Mouse (Mus musculus): Measurements from ENCODE around the gene Kremen1. TPM values are rescaled to one million over a fixed set of nuclear protein-coding genes. Genes with fewer than 3 reads are reported as not detected.

Gene Kremen1
- polyA plus RNA-seq, 1 experiment from 2014 or later, result 16.5 TPM

DNA sequence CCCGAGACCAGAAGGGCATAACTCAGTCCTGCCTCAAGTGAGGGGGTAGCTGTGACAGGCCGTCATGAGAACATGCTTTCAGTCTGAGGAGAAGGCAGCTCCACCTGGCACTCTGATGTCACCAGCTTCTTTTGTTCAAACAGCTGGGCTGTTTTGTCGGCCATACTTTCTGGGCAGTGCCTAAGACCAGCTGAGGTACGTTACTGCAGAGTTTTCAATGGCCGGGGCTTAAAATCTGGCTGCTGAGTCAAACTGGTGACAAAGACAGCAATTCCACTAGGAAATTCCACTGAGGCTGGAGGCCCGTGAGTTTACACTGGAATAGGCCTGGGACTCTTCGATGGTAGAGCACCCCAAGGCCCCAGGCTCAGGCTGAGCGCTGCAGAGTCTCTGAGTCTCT is 84.7 kb downstream of the Kremen1 start:
- Histone ChIP-seq H3K27ac (replicated peaks) (peak overlapping the region; percentile 30; the same call in 1 of the 2 replicates), H3K4me1 (peaks cover 39% of the 10 kb centered on the region), H3K9me3 (no peaks in the 10 kb centered on the region), H3K36me3 (replicated peaks) (no peaks in the 10 kb centered on the region), H3K27me3 (replicated peaks; ENCODE audit: low read depth, poor library complexity, severe bottlenecking) (peaks cover 20% of the 10 kb centered on the region), H3K4me3 (no peak overlapping the region)
- 74% methylated on average over 8 of the region's 8 CpGs for WGBS
- no peak for DNase-seq (ENCODE audit: low spot score)

DNA sequence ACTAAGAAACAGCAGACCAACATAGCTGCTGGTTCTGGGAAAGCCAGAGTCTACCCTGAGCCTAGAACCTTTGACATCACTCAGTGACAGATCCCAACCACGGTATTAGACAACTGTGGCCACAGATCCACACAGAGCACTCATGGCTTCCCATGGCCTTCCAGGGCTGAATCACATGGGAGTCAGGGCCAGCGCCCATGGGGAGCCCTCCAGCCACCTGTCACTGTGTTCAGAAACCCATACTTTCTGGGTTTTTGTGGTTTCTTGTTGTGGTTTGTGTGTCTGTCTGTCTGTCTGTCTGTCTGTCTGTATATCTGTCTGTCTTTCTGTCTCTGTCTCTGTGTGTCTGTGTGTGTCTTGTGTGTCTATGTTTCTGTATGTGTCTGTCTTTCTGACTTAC is 85.5 kb downstream of the Kremen1 start:
- no peaks in the 10 kb centered on the region for H3K9me3 ChIP-seq
- 90% methylated on average over 2 of the region's 2 CpGs for WGBS
- DNase-seq (ENCODE audit: low spot score), result no peak

DNA sequence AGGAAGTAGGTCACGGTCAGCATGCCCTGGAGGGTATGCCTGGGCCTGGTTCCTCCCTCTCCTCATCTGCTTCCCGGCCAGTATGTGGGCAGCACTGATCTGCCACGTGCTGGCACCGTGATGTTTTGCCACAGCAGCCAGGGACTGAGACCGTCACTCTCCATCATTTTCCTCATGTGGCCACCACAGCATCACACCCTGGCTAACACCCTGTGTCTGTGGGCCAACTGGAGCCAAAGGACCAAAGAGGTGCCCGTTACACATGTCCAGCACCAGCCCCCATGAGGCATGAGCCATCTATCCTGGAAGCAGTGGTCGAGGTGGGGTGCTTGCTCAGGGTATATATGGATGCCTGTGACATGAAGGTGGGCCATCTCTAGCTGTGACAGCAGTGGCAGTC is 86.2 kb downstream of the Kremen1 start:
- DNase-seq (ENCODE audit: low spot score), result no peak
- H3K36me3 ChIP-seq (replicated peaks), result no peaks in the 10 kb centered on the region
- no peaks in the 10 kb centered on the region for H3K9me3 ChIP-seq
- H3K27ac ChIP-seq (replicated peaks), result no peak overlapping the region
- no peak overlapping the region for H3K4me3 ChIP-seq
- H3K4me1 ChIP-seq, result peaks cover 39% of the 10 kb centered on the region
- 84% methylated on average over 7 of the region's 7 CpGs for WGBS
- peaks cover 16% of the 10 kb centered on the region for H3K27me3 ChIP-seq (replicated peaks; ENCODE audit: low read depth, poor library complexity, severe bottlenecking)

More for the DNA sequence above, 85.5 kb downstream of the Kremen1 start:
- H3K4me3 ChIP-seq, result no peak overlapping the region
- no peaks in the 10 kb centered on the region for H3K36me3 ChIP-seq (replicated peaks)
- peaks cover 39% of the 10 kb centered on the region for H3K4me1 ChIP-seq
- H3K27me3 ChIP-seq (replicated peaks; ENCODE audit: low read depth, poor library complexity, severe bottlenecking), result peaks cover 20% of the 10 kb centered on the region
- no peak overlapping the region for H3K27ac ChIP-seq (replicated peaks)

DNA sequence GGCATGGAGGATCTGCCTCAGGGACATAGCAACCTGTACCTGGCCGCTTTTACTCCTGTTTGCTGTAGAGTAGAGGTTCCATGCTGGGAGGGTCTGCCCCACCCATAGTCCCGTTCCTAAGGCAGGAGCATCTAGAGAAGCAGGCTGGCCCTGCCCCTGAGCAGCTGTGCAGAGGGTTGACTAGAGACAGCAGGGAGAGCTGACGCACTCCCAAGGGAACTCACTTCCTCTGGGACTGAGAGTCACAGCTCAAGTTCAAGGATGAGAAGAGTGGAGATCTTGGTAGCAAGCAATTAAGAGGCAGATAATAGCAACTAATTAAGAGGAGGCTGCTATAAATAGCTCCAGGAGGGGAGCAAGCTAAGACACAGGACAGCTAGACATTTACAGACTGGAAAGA is 88.5 kb downstream of the Kremen1 start:
- Histone ChIP-seq H3K27ac (replicated peaks) (no peak overlapping the region), H3K36me3 (replicated peaks) (no peaks in the 10 kb centered on the region), H3K4me3 (no peak overlapping the region), H3K4me1 (peaks cover 24% of the 10 kb centered on the region), H3K27me3 (replicated peaks; ENCODE audit: low read depth, poor library complexity, severe bottlenecking) (no peaks in the 10 kb centered on the region; the same call in 1 of the 2 replicates), H3K9me3 (no peaks in the 10 kb centered on the region)
- no peak for DNase-seq (ENCODE audit: low spot score)
- 59% methylated on average over 3 of the region's 3 CpGs for WGBS

DNA sequence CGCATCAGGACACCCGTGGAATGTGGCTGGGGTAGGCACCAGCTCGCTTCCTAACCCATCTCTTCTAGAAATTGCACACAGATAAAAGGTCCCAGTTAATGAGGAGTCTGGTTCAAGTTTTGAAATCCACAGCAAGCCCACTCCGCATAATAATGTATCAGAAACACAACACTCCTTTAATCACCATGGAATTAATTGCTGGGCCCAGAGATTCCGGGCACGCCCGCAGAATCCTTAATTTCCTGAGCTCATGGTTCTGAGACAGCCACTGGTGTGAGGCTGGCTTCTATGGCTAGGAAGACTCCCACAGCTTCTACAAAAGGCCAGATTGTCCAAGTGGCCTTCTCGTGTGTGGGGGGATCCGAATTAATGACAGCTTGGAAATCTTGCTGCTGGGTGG is 94.0 kb downstream of the Kremen1 start:
- Histone ChIP-seq H3K27me3 (replicated peaks; ENCODE audit: low read depth, poor library complexity, severe bottlenecking) (peaks cover 14% of the 10 kb centered on the region; the same call in 1 of the 2 replicates), H3K9me3 (no peaks in the 10 kb centered on the region), H3K4me3 (no peak overlapping the region), H3K27ac (replicated peaks) (0 out of 2 replicates have a peak overlapping the region, but pooled peaks have one; percentile 46), H3K4me1 (peaks cover 44% of the 10 kb centered on the region), H3K36me3 (replicated peaks) (no peaks in the 10 kb centered on the region)
- no peak for DNase-seq (ENCODE audit: low spot score)
- WGBS, result 82% methylated on average over 9 of the region's 9 CpGs

DNA sequence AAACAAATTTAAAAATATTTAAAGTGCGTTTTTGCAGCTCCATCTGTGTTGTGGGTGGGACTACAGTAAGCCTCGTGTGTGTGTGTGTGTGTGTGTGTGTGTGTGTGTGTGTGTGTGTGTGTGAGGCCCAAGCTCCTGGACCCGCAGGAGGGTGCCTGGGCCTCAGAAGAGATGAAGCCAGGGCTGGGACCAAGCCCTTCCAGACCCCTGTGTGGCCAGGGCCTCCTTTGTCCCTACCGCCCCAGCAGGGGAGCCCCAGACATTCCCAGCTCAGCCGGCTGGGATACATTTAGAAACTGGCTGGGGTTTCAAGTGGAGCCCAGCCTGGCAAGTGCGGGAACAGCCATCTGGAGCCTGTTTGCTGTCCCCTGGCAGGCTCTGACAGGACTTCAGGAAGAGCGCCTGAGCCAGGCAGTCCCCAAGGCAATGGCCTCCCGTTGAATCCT is 95.9 kb downstream of the Kremen1 start:
- peaks cover 5% of the 10 kb centered on the region; the same call in 1 of the 2 replicates for H3K9me3 ChIP-seq
- peaks cover 14% of the 10 kb centered on the region; the same call in 1 of the 2 replicates for H3K27me3 ChIP-seq (replicated peaks; ENCODE audit: low read depth, poor library complexity, severe bottlenecking)
- 18% methylated on average over 8 of the region's 8 CpGs for WGBS
- peak overlapping the region; percentile 84 for H3K27ac ChIP-seq (replicated peaks)
- no peak overlapping the region for H3K4me3 ChIP-seq
- no peaks in the 10 kb centered on the region for H3K36me3 ChIP-seq (replicated peaks)
- peak; percentile 79 for DNase-seq (ENCODE audit: low spot score)
- peaks cover 44% of the 10 kb centered on the region for H3K4me1 ChIP-seq

DNA sequence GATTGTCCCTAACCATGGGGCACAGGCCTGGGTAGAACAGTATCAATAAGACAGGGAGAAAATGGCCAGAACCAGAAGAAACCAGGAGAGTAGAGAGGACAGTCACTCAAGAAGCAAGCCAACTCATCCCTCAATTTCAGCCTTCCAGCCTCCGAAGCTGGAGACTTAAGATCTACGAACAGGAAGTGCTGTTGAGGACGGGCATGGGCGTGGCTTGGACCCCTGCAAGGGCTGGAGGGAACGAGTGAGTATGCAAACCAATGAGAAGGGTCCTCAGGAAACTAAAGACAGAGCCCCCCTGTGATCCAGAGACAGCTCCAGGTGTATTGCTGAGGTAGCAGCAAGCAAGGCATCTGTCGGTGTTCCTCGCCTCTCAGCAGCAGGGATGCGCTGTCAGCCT is 97.0 kb downstream of the Kremen1 start:
- H3K4me1 ChIP-seq, result peaks cover 44% of the 10 kb centered on the region
- H3K9me3 ChIP-seq, result peaks cover 5% of the 10 kb centered on the region; the same call in 1 of the 2 replicates
- DNase-seq (ENCODE audit: low spot score), result no peak
- peaks cover 14% of the 10 kb centered on the region; the same call in 1 of the 2 replicates for H3K27me3 ChIP-seq (replicated peaks; ENCODE audit: low read depth, poor library complexity, severe bottlenecking)
- H3K4me3 ChIP-seq, result no peak overlapping the region
- WGBS, result 13% methylated on average over 8 of the region's 8 CpGs
- H3K27ac ChIP-seq (replicated peaks), result peak overlapping the region; percentile 84
- no peaks in the 10 kb centered on the region for H3K36me3 ChIP-seq (replicated peaks)

DNA sequence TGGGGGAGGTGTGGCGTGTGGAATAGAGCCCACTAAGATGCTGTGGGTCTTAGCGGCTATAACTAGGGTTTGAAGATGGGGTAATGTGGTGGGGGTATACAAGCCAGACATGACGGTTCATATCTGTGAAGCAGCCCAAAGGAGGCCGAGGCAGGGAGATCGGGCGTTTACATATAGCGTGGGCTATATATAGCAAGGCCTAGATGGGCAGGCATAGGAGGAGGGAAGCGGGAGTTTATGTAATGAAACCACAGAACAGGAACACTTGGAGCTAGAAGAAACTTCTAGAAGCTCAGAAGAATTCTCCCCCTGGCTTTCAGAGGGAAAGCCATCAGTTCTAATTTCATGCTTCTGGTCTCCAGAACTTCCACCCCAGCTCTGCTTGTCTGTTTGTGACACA is 97.9 kb downstream of the Kremen1 start:
- WGBS, result 94% methylated on average over 8 of the region's 8 CpGs
- no peak overlapping the region for H3K27ac ChIP-seq (replicated peaks)
- H3K4me1 ChIP-seq, result peaks cover 44% of the 10 kb centered on the region
- no peak for DNase-seq (ENCODE audit: low spot score)
- peaks cover 14% of the 10 kb centered on the region; the same call in 1 of the 2 replicates for H3K27me3 ChIP-seq (replicated peaks; ENCODE audit: low read depth, poor library complexity, severe bottlenecking)
- no peaks in the 10 kb centered on the region for H3K36me3 ChIP-seq (replicated peaks)
- no peak overlapping the region for H3K4me3 ChIP-seq
- H3K9me3 ChIP-seq, result peaks cover 5% of the 10 kb centered on the region; the same call in 1 of the 2 replicates

DNA sequence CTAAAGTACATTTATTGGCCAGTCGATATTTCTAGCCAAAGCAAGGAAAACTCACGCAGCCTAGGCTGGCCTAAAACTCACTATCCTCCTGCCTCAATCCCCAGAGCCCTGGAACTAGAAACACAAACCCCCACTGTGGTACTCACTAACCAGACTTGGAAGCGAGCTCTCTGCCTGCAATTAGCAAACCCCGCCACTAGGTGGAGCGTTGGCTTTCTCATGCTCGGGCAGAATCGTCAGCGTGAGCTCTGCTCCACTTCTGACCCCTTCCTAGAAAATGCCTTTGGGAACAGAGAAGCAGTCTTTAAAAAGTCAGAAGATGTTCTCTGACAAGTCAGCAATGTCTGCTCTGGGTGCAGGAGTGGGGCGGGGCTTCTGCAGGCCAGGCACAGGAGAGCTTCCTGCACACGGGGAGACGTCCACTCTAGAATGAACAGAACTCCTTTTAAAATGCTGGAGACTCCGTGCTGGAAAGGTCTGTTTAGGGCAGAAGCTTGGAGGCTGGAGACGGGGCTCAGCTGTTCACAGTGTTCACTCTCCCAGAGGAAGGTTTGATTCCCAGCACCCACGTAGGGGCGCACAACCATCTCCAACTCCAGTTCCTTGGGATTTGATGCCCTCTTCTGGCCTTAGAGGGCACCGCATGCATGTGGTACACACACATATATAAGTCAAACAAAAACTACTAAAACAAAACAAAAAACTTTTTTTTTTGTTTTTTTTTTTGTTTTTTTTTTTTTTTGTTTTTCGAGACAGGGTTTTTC is 100.5 kb downstream of the Kremen1 start:
- peak; percentile 61 for DNase-seq (ENCODE audit: low spot score)
- 72% methylated on average over 17 of the region's 17 CpGs for WGBS
- Histone ChIP-seq H3K27ac (replicated peaks) (no peak overlapping the region), H3K36me3 (replicated peaks) (no peaks in the 10 kb centered on the region), H3K4me1 (peaks cover 42% of the 10 kb centered on the region), H3K27me3 (replicated peaks; ENCODE audit: low read depth, poor library complexity, severe bottlenecking) (peaks cover 18% of the 10 kb centered on the region; the same call in 1 of the 2 replicates), H3K4me3 (no peak overlapping the region), H3K9me3 (peaks cover 5% of the 10 kb centered on the region; the same call in 1 of the 2 replicates)

DNA sequence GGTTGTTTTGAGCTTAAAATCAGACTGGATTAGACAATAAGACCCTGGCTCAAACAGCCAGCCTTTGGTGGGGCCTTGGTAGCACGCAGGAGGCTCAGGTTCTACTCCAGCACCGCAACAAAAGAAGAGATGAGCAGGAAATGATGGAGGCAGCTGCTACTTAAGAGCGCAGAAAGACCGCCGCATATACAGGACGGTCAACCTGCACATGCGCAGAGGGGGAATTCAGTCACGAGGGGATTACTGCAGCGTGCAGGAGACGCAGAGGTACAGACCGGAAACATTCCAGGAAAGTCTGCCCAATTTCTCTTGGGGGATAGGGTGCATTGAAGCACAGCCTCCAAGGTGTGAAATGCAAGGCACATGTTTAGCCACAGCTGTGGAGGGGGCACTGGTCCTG is 103.3 kb downstream of the Kremen1 start:
- H3K4me1 ChIP-seq, result peaks cover 35% of the 10 kb centered on the region
- WGBS, result 90% methylated on average over 11 of the region's 11 CpGs
- H3K9me3 ChIP-seq, result peaks cover 5% of the 10 kb centered on the region; the same call in 1 of the 2 replicates

DNA sequence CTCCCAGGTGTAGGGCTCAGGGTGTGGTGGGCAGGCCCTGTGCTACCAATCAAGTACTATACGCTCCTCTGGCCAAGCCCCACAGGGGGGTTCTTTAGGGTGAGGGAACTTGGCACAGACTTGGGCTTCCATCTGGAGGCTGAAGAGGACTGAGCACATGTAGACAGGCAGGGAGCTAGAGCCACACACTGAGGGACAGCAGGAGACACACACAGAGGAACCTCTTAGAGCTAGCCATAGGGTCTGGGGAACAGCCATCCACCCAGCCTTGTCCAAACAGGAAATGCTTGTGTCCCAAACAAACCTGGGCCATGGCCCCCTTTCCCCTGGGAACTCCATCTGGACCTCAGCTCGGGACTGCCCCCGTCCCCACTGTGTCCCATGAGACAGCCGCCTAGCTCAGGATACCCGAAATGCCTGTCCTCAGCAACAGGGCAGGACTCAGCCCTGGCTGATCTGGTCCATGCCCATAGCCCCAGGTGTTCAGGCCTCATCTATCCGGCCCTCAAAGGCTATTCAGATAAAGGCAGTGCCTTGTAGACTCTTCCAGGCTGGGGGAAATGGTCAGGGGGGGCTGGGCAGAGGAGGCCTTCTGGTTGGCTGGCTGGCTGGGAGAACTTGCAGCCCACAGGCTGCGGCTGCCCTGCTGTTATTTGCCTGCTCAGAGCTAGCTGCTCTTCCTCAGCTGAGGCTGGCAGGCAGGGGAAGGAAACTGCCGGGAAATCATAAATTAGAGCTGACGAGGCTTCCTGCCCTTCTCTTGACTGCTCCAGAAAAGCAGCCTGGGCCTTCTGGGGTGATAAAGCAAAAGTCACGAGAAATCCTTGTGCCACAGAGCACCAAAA is 106.2 kb downstream of the Kremen1 start:
- Histone ChIP-seq H3K4me1 (peaks cover 59% of the 10 kb centered on the region), H3K27ac (replicated peaks) (no peak overlapping the region; the same call in 1 of the 2 replicates)
- 41% methylated on average over 10 of the region's 10 CpGs for WGBS

More for the DNA sequence above, 103.3 kb downstream of the Kremen1 start:
- no peak overlapping the region for H3K4me3 ChIP-seq
- peaks cover 23% of the 10 kb centered on the region for H3K27me3 ChIP-seq (replicated peaks; ENCODE audit: low read depth, poor library complexity, severe bottlenecking)
- H3K27ac ChIP-seq (replicated peaks), result no peak overlapping the region
- H3K36me3 ChIP-seq (replicated peaks), result no peaks in the 10 kb centered on the region
- no peak for DNase-seq (ENCODE audit: low spot score)

DNA sequence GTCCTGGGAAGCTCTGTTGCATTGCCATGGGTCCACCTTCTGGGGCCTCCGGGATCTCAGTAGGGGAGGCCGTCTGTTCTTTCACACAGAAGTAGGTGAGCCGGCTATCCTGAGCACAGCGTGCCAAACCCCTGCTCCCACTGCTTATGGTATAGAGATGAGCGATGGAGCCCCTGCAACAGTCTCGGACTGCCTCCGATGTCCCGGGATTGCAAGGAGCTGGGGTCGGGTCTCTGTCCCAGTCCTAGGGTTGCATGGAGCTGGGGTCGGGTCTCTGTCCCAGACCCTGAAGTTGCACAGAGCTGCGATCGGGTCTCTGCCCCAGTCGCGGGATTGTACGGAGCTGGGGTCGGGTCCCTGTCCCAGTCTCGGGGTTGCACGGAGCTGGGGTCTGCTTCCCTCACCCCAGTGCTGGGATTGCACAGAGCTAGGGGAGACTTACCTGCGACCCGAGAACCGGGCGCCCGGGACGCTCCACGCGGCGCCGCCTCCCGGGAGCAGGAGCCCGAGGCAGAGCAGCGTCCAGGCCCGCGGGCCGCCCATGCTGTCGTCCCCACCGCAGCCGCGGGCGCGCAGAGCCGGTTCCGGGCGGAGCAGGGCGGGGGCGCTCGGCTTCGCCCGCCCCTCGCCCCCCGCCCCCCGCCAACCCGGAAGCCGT is 109.5 kb downstream of the Kremen1 start, which contains the start of gene Emid1:
Gene Emid1 (minus strand): TSS at position 578 of the 658 bp plus-strand sequence.
- peak within 1 kb of the TSS; percentile 88 for H3K27ac ChIP-seq (replicated peaks)
- H3K27me3 ChIP-seq (replicated peaks; ENCODE audit: low read depth, poor library complexity, severe bottlenecking), result peaks cover 66% of the 10 kb centered on the region
- H3K4me1 ChIP-seq, result peaks cover 73% of the 10 kb centered on the region
- under 1% methylated on average over 53 of the region's 53 CpGs for WGBS
- peak within 1 kb of the TSS; percentile 75 for H3K4me3 ChIP-seq
- no peaks in the 10 kb centered on the region for H3K9me3 ChIP-seq
- DNase-seq (ENCODE audit: low spot score), result peak; percentile 70
- no peaks in the 10 kb centered on the region for H3K36me3 ChIP-seq (replicated peaks)

More for the DNA sequence above, 106.2 kb downstream of the Kremen1 start:
- H3K4me3 ChIP-seq, result no peak overlapping the region
- H3K36me3 ChIP-seq (replicated peaks), result no peaks in the 10 kb centered on the region
- no peaks in the 10 kb centered on the region for H3K9me3 ChIP-seq
- peaks cover 51% of the 10 kb centered on the region for H3K27me3 ChIP-seq (replicated peaks; ENCODE audit: low read depth, poor library complexity, severe bottlenecking)
- peak; percentile 35 for DNase-seq (ENCODE audit: low spot score)
